Mouse (Mus musculus) embryonic facial prominence, embryonic 15.5 days (tissue): Measurements from ENCODE around the gene Sdc3. TPM values are rescaled to one million over a fixed set of nuclear protein-coding genes. Genes with fewer than 3 reads are reported as not detected.

Experiments
- ATAC-seq: fragments of 200-750 bp; cut with Nextera tagmentation; 2 replicates; pipeline ENCODE4 v1.8.0; 2017; ENCODE audit warnings: low read depth, moderate TSS enrichment; ENCODE audit not compliant: insufficient number of reproducible peaks, low FRiP score, low TSS enrichment
- H3K27ac ChIP-seq: fragments of 300-500 bp; sonication (generic); replicated peaks from 2 replicates; pipeline ENCODE4 v1.5.1; 2015; ENCODE audit warnings: mild to moderate bottlenecking, inconsistent platforms
- H3K27me3 ChIP-seq: fragments of 300-500 bp; sonication (generic); 2 replicates; pipeline ENCODE4 v1.6.1; 2015; ENCODE audit warnings: inconsistent platforms
- H3K36me3 ChIP-seq: fragments of 300-500 bp; sonication (generic); 2 replicates; pipeline ENCODE4 v1.6.1; 2015; ENCODE audit warnings: mild to moderate bottlenecking, inconsistent platforms
- H3K4me1 ChIP-seq: fragments of 300-500 bp; sonication (generic); 2 replicates; pipeline ENCODE4 v1.6.1; 2015; ENCODE audit warnings: inconsistent platforms
- H3K4me2 ChIP-seq: fragments of 300-500 bp; sonication (generic); replicated peaks from 2 replicates; pipeline ENCODE4 v1.6.1; 2015; ENCODE audit warnings: mild to moderate bottlenecking, inconsistent platforms
- H3K4me3 ChIP-seq: fragments of 300-500 bp; sonication (generic); replicated peaks from 2 replicates; pipeline ENCODE4 v1.5.1; 2015; ENCODE audit warnings: mild to moderate bottlenecking, inconsistent platforms
- H3K9ac ChIP-seq: fragments of 300-500 bp; sonication (generic); 2 replicates; pipeline ENCODE4 v1.6.1; 2015; ENCODE audit warnings: inconsistent platforms
- H3K9me3 ChIP-seq: fragments of 300-500 bp; sonication (generic); replicated peaks from 2 replicates; pipeline ENCODE4 v1.6.1; 2016; ENCODE audit warnings: inconsistent platforms
- WGBS: fragments of 180-500 bp; shearing (Covaris S2); methylation state at CpG from one replicate; pipeline ENCODE4 v1.1.7; 2015; 5-methylcytosine and 5-hydroxymethylcytosine counted together
- polyA plus RNA-seq: library from polyadenylated mRNA; unstranded; fragments of >200 nt; fragmentation: Nextera tagmentation; extraction: Ambion mirVana; gene quantifications from 2 replicates; pipeline ENCODE4 v1.2.1, GENCODE M21; 2015

Gene Sdc3
- polyA plus RNA-seq, 1 experiment from 2014 or later: 48.7 TPM

DNA sequence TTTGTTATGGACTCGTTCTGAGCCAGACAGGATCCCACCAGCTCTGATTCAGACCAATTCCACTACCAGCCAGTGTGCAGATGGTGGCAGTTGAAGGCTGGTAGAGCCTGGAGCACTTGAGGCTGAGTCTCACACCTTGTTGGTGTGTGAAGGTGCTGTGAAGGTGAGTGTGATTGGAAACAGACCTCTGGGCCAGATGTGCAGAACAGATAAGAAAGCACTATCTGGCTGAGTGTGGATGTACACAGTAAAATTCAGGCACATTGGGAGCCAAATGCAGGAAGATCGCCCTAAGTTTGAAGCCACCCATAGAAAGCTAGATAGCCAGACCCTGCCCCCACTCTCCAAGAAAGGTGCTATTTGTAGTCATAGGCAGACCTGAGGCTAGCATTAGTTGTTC lies 25.9 kb upstream of the Sdc3 start:
- Histone ChIP-seq H3K36me3 (peaks cover 91% of the 10 kb centered on the region), H3K27ac (no peak overlapping the region), H3K4me3 (no peak overlapping the region), H3K9me3 (no peaks in the 10 kb centered on the region), H3K4me1 (no peaks in the 10 kb centered on the region), H3K4me2 (no peak overlapping the region), H3K27me3 (no peaks in the 10 kb centered on the region), H3K9ac (no peak overlapping the region)
- 88% methylated on average over 2 of the region's 2 CpGs for WGBS
- no peak for ATAC-seq

DNA sequence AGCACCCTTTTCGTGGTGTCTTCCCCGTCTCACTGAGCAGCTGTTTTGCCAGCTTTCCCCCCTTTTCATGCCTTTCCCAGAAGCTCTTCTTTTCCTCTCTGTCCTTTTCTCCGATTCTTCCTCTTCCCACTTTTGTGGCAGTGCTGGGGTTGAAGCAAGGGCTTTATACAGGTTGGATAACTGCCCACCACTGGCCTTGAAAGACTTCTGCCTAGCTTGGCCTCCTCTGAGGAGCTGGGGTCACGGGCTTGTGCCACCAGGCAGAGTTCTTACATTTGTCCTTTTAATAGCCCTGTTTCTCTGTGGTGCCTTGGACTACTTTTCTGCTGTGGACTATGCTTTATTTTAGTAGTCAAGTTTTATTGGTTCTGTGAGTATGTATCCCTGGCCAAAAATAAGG lies 25.4 kb upstream of the Sdc3 start:
- Histone ChIP-seq H3K4me1 (no peaks in the 10 kb centered on the region), H3K36me3 (peaks cover 91% of the 10 kb centered on the region), H3K9ac (no peak overlapping the region), H3K4me2 (no peak overlapping the region), H3K4me3 (no peak overlapping the region), H3K9me3 (no peaks in the 10 kb centered on the region), H3K27me3 (no peaks in the 10 kb centered on the region), H3K27ac (no peak overlapping the region)
- no peak for ATAC-seq
- 82% methylated on average over 4 of the region's 4 CpGs for WGBS

DNA sequence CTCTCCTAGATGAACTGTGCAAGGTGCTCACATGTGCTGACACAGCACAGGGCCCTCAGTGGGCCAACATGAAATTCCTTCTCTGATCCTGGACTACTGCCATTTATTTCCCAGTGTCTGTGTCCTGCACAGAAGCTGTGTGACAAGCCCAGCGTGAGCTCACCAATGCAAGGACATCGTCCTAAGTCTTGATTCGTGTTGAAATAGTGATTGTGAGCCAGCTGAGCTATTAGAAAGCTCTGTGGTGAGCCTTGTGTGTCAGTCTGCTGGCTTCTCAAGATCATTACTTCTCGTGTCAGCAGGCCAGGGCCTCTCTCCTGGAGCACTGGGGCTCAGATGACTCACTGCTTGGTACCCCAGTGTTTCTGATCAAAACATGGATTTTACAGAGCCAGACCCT lies 18.4 kb upstream of the Sdc3 start:
- ATAC-seq: no peak
- H3K4me3 ChIP-seq: no peak overlapping the region
- H3K36me3 ChIP-seq: peaks cover 86% of the 10 kb centered on the region
- H3K27ac ChIP-seq: no peak overlapping the region
- no peaks in the 10 kb centered on the region for H3K9me3 ChIP-seq
- 90% methylated on average over 4 of the region's 4 CpGs for WGBS
- no peak overlapping the region for H3K4me2 ChIP-seq
- no peaks in the 10 kb centered on the region for H3K27me3 ChIP-seq
- H3K9ac ChIP-seq: no peak overlapping the region
- H3K4me1 ChIP-seq: peaks cover 6% of the 10 kb centered on the region; the same call in 1 of the 2 replicates

DNA sequence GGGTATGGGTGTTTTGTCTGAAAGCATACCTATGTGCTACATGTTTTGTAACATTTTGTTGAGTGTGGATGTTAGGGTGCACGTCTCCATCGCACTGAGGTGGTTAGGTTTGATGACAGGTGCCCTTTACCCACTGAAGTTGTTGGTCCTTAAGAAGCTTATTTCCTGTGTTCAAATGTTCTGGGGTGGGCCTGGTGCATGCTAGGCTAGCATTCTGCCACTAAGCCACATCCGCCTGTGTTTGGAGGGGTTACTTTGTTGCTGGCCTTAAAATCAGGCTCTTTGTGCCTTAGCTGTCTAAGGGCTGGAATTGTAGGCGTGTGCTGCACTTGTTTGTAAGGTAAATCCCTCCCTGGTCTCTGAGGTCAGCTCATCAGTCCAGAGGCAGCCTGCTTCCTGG lies 17.5 kb upstream of the Sdc3 start:
- H3K27ac ChIP-seq: no peak overlapping the region
- no peak overlapping the region for H3K4me3 ChIP-seq
- no peaks in the 10 kb centered on the region for H3K27me3 ChIP-seq
- ATAC-seq: no peak
- no peak overlapping the region for H3K9ac ChIP-seq
- H3K9me3 ChIP-seq: no peaks in the 10 kb centered on the region
- peaks cover 6% of the 10 kb centered on the region; the same call in 1 of the 2 replicates for H3K4me1 ChIP-seq
- H3K4me2 ChIP-seq: no peak overlapping the region
- peaks cover 87% of the 10 kb centered on the region for H3K36me3 ChIP-seq
- WGBS: 92% methylated on average over 4 of the region's 4 CpGs

DNA sequence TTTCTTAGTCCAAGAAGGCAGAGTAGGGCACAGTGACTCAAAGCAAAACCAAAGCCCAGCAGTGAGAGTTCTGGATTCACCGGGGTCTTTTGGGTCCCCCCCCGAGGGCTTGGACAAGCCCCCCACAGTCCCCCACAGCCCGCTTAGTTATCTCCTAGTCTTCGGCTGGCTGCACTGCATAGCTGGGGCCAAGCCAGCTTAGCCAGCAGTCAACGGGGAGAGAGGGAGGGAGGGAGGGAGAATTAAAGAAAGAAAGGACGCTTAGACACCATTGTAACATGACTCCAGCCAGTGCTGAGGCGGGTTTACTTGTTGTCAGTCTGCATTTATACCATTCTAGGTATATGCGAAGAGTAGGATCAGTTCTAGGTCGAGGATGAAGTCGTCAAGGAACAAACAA lies 14.7 kb upstream of the Sdc3 start:
- no peaks in the 10 kb centered on the region for H3K27me3 ChIP-seq
- peaks cover 6% of the 10 kb centered on the region; the same call in 1 of the 2 replicates for H3K4me1 ChIP-seq
- WGBS: 50% methylated on average over 10 of the region's 10 CpGs
- no peaks in the 10 kb centered on the region for H3K9me3 ChIP-seq
- no peak; the same call in 1 of the 2 replicates for ATAC-seq
- no peak overlapping the region for H3K4me2 ChIP-seq
- no peak overlapping the region for H3K4me3 ChIP-seq
- H3K27ac ChIP-seq: no peak overlapping the region
- H3K36me3 ChIP-seq: peaks cover 79% of the 10 kb centered on the region
- H3K9ac ChIP-seq: no peak overlapping the region

DNA sequence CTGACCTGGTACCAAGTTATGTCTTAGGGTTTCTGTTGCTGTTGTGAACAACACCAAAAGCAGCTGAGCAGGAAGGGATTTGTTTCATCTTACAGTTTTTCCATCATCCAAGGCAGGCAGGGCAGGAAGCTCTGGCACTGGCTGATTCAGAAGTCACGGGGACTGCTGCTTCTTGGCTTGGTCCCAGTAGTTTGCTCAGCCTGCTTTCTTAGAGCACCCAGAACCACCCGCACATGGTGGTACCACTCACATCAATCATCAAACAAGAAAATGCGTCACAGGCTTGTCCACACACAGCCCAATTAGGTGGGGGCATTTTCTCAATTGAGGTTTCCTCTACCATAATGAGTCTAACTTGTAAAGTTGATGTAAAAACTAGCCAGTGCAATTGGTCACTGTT lies 13.3 kb upstream of the Sdc3 start:
- H3K4me1 ChIP-seq: peaks cover 6% of the 10 kb centered on the region; the same call in 1 of the 2 replicates
- no peak overlapping the region for H3K9ac ChIP-seq
- H3K27ac ChIP-seq: no peak overlapping the region
- no peak overlapping the region for H3K4me2 ChIP-seq
- no peaks in the 10 kb centered on the region for H3K27me3 ChIP-seq
- ATAC-seq: no peak
- no peak overlapping the region for H3K4me3 ChIP-seq
- peaks cover 65% of the 10 kb centered on the region for H3K36me3 ChIP-seq
- WGBS: 68% methylated on average over 3 of the region's 3 CpGs
- H3K9me3 ChIP-seq: no peaks in the 10 kb centered on the region

DNA sequence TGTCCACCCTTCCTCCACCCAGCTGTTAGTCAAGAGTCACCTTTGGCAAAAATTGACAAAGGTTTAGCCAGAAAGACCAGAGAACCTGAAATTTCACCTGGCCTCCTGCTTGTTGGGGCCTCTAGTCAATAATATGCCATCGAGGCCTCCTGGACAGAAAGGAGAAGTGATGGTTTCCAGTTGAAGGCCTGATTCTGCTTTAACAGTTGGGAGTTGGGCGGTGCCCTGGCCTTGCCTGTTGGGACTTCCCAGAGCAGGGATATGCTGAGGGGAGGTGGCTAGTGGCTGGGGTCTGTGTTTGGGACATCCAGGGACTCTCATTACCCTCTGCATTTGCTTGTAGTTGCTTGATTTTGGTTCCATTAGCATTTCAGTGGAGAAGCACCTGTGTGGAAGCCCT lies 9.8 kb upstream of the Sdc3 start:
- Histone ChIP-seq H3K27ac (no peak overlapping the region), H3K9me3 (no peaks in the 10 kb centered on the region), H3K4me3 (no peak overlapping the region), H3K4me2 (no peak overlapping the region), H3K36me3 (peaks cover 36% of the 10 kb centered on the region), H3K9ac (no peak overlapping the region), H3K27me3 (no peaks in the 10 kb centered on the region), H3K4me1 (peaks cover 8% of the 10 kb centered on the region; the same call in 1 of the 2 replicates)
- 80% methylated on average over 2 of the region's 2 CpGs for WGBS
- no peak for ATAC-seq

DNA sequence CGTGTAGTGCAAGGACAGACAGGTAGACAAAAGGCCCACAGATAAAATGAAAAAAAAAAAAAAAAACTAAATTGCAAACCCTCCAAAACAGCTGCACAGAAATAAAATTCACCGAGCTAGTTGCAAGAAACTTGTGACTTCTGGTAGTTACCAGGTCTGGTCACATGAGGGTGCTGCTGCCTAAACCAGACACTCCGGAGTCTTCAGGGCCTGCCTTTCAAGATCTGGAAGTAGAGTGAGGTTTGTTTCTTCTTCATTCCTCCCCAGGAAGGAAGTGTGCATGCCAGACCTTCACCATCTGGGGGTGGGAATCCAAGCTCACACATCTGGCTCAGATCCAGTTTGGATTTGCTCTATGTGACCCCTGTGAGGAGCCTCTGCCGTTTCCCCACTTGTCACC lies 7.6 kb upstream of the Sdc3 start:
- Histone ChIP-seq H3K36me3 (peaks cover 18% of the 10 kb centered on the region), H3K4me3 (no peak overlapping the region), H3K27ac (no peak overlapping the region), H3K9me3 (no peaks in the 10 kb centered on the region), H3K9ac (no peak overlapping the region), H3K4me1 (peaks cover 8% of the 10 kb centered on the region; the same call in 1 of the 2 replicates), H3K27me3 (no peaks in the 10 kb centered on the region), H3K4me2 (no peak overlapping the region)
- WGBS: 8% methylated on average over 4 of the region's 4 CpGs
- no peak for ATAC-seq

DNA sequence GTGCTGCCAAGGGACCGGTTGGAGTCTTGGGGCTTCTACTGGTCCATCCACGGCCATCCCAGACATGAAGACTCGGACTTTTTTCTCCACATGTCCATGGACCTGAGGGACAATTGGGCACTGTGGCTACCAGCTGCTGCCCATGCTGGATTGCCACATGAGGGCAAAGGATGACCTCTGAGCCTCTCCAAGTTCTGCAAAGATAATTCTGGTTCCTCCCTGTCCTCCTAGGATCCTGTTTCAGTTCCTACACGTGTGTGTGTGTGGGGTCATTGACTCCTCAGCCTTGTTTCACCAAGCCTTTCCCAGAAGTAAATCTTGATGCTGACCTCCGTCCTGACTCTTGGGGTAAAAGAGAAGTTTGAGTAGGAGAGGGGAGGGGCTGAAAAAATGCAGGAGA lies 4.8 kb upstream of the Sdc3 start:
- no peak overlapping the region for H3K4me2 ChIP-seq
- ATAC-seq: no peak
- H3K27me3 ChIP-seq: no peaks in the 10 kb centered on the region
- no peak overlapping the region for H3K4me3 ChIP-seq
- no peak overlapping the region for H3K27ac ChIP-seq
- no peaks in the 10 kb centered on the region for H3K36me3 ChIP-seq
- no peaks in the 10 kb centered on the region for H3K9me3 ChIP-seq
- H3K4me1 ChIP-seq: peaks cover 15% of the 10 kb centered on the region
- WGBS: 73% methylated on average over 5 of the region's 5 CpGs
- no peak overlapping the region for H3K9ac ChIP-seq

DNA sequence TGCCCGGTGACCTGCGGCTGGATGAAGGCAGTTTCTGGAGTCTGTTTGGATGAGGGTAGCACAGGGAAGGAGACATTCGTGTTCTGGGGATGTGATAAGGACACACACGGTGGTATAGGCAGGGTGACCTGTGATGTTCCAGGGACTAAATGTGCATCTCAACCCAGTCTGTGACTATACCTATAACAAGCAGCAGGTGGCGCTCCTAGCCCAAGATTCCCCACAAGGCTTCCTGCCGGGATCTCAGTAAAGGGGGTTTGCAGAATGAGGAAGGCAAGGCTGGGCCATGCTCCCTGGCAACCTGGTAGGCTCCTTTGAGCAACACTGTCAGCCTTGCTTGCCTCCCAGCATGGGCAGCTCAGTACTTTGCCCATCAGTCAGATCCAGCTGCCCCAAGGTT lies 2.2 kb upstream of the Sdc3 start:
- H3K9ac ChIP-seq: no peak overlapping the region
- no peak overlapping the region for H3K4me2 ChIP-seq
- H3K27ac ChIP-seq: no peak overlapping the region
- 8% methylated on average over 6 of the region's 6 CpGs for WGBS
- H3K4me1 ChIP-seq: peaks cover 27% of the 10 kb centered on the region
- H3K27me3 ChIP-seq: no peaks in the 10 kb centered on the region
- no peaks in the 10 kb centered on the region for H3K36me3 ChIP-seq
- H3K4me3 ChIP-seq: no peak overlapping the region
- ATAC-seq: no peak
- H3K9me3 ChIP-seq: no peaks in the 10 kb centered on the region

DNA sequence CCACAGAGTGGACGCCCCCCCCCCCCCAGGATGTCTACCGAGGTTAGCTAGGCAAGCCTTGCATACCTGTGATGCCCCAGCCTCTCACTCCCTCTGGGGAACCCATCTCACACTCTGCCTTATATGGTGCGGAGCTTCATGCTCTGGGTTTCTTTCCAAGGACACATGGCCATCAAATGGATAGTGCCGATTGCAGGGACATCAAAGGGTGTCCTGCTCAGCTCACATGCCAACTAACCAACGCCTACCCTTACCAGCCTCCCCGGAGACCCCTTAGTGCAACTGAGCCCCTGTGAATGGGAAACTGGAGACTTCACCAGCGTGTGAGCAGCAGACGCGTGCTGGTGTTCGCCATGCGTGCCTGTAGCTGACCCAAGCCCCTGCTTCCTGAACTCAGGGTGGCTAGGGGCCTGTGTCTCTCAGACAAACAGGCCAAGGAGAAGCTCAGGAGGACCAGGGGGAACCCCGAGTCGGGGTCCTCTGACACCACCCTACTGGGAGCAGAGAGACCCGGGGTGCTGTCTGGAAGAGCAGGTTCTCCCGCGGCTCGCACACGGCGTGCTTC lies 444 bp upstream of the Sdc3 start:
- ATAC-seq: peak; percentile 21; the same call in 1 of the 2 replicates
- H3K27ac ChIP-seq: no peak overlapping the region
- H3K27me3 ChIP-seq: no peaks in the 10 kb centered on the region
- no peaks in the 10 kb centered on the region for H3K9me3 ChIP-seq
- H3K4me2 ChIP-seq: peak overlapping the region; percentile 94
- 8% methylated on average over 19 of the region's 19 CpGs for WGBS
- no peaks in the 10 kb centered on the region for H3K36me3 ChIP-seq
- H3K4me1 ChIP-seq: peaks cover 27% of the 10 kb centered on the region
- peak overlapping the region; percentile 79 for H3K4me3 ChIP-seq
- H3K9ac ChIP-seq: peak overlapping the region; percentile 94

DNA sequence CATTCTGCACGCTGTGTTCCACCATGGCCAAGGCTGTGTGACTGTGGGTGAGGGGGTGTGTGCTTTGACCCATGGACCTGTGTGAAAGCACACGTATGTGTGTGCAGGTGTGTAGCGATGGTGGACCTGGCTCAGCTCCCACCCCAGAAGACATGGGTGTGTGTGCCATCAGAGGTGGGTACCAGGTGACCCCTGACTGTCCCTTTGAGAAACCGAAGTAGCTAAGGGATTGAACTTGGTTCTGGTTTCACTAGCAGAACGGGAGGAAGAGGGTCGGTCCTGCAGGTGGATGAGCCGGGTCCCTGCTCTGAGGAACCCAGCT lies 804 bp downstream of the Sdc3 start:
- Histone ChIP-seq H3K27me3 (no peaks in the 10 kb centered on the region), H3K4me1 (peaks cover 39% of the 10 kb centered on the region), H3K36me3 (no peaks in the 10 kb centered on the region), H3K9me3 (no peaks in the 10 kb centered on the region), H3K4me3 (peak overlapping the region; percentile 79), H3K9ac (peak overlapping the region; percentile 94), H3K27ac (no peak overlapping the region), H3K4me2 (peak overlapping the region; percentile 94)
- ATAC-seq: no peak
- 33% methylated on average over 7 of the region's 7 CpGs for WGBS
